Mouse (Mus musculus) olfactory bulb, adult 2 months (tissue): Measurements from ENCODE around the gene Olfr1079.

Source experiments
- CTCF ChIP-seq: fragments of 200-500 bp; IDR thresholded peaks from 2 replicates; pipeline ENCODE4 v1.5.1; 2012; ENCODE audit warnings: low read depth, mild to moderate bottlenecking, low read length, moderate library complexity; ENCODE audit not compliant: insufficient read depth
- POLR2A ChIP-seq: fragments of 200-500 bp; IDR thresholded peaks from 2 replicates; pipeline ENCODE4 v1.6.1; 2012; ENCODE audit warnings: mild to moderate bottlenecking, low read depth, low read length, moderate library complexity; ENCODE audit not compliant: insufficient read depth

DNA sequence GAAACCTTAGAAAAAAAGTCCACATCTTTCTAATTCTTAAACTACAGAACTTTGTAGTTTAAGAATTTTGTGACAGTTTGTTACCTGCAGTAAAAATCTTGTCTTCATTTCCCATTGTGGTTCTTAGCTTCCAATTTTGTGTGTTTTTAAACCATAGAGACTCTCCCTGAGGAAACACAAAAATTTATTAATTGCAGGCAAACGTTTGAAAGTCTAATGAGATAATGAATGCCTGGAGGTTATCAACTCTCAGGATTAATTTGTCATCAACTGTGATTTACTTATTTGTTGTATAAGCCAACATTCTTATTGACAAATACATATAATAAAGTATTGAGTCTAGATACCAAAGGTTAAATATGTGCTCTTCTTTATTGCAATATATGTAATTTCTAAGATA is 55.0 kb downstream of the Olfr1079 start, which contains the start of gene Olfr228:
- no peak for TF ChIP-seq CTCF
- no peak for TF ChIP-seq POLR2A
